Comparison of ENCODE assay signal across 9 mouse cellular contexts in genomic region chr9:44515131-44515751, GRCm38 (mm10). TPM values are rescaled to one million over a fixed set of nuclear protein-coding genes. Genes with fewer than 3 reads are reported as not detected.
DNase-seq lines count a peak whose midpoint lies in the region; ATAC-seq and TF ChIP-seq lines count a peak whose summit lies in the region.
"Had no signal": no experiment of that assay in that cellular context is flagged by ENCODE, and none has a peak within 500 bp of the region (broad histone marks: within the 10 kb centered on the region; RNA-seq: fewer than 3 reads in every experiment).

No protein-coding gene starts in this region.

- no peaks in the 10 kb centered on the region for H3K36me3 ChIP-seq in midbrain, postnatal 0 days (ENCODE audit: insufficient read depth, low read length)
- H3K36me3 ChIP-seq in forebrain, embryonic 11.5 days (ENCODE audit: control insufficient read depth, insufficient read depth, low read length) = no peaks in the 10 kb centered on the region
- H3K36me3 ChIP-seq: neural tube, embryonic 12.5 days had no signal

- no peaks in the 10 kb centered on the region for H3K9me3 ChIP-seq in midbrain, postnatal 0 days (ENCODE audit: low read length)
- no peaks in the 10 kb centered on the region for H3K9me3 ChIP-seq in forebrain, embryonic 11.5 days (ENCODE audit: control insufficient read depth, low read length)
- H3K9me3 ChIP-seq: neural tube, embryonic 12.5 days had no signal

- no peak overlapping the region for H3K4me2 ChIP-seq in midbrain, postnatal 0 days (ENCODE audit: low read depth, low read length, poor library complexity, severe bottlenecking)
- H3K4me2 ChIP-seq in forebrain, embryonic 11.5 days (ENCODE audit: low read depth, low read length, severe bottlenecking) = no peak overlapping the region
- H3K4me2 ChIP-seq: neural tube, embryonic 12.5 days had no signal

- peak; percentile 73 for DNase-seq in urinary bladder, postnatal 14 days (ENCODE audit: low spot score)
- DNase-seq in urinary bladder, postnatal 10 days (ENCODE audit: low spot score) = no peak
- peak; percentile 81 to 92 for DNase-seq in kidney, postnatal 25 days
- no peak for DNase-seq in midbrain, postnatal 0 days (ENCODE audit: low spot score)
- no peak for DNase-seq in forebrain, embryonic 11.5 days (ENCODE audit: low spot score)
- DNase-seq in embryo, embryonic 10 days (ENCODE audit: low spot score) = no peak

- no peaks in the 10 kb centered on the region for H3K27me3 ChIP-seq in midbrain, postnatal 0 days (ENCODE audit: insufficient read depth, low read length)
- no peaks in the 10 kb centered on the region for H3K27me3 ChIP-seq in forebrain, embryonic 11.5 days (ENCODE audit: control insufficient read depth, insufficient read depth, low read length)
- H3K27me3 ChIP-seq: neural tube, embryonic 12.5 days had no signal

- peaks cover 4% of the 10 kb centered on the region; the same call in 1 of the 2 replicates for H3K4me1 ChIP-seq in midbrain, postnatal 0 days (ENCODE audit: insufficient read depth, low read length)
- 0 out of 2 replicates have a peak, but pooled peaks cover 2% of the 10 kb centered on the region for H3K4me1 ChIP-seq in forebrain, embryonic 11.5 days (replicated peaks; ENCODE audit: control insufficient read depth, insufficient read depth, low read length)

- peak; percentile 68 for ATAC-seq in granulocyte monocyte progenitor cell, adult 5-6 weeks (replicated peaks; ENCODE audit: poor library complexity, severe bottlenecking)
- ATAC-seq in megakaryocyte-erythroid progenitor cell, adult 5-6 weeks (replicated peaks; ENCODE audit: low FRiP score, low TSS enrichment, poor library complexity, severe bottlenecking) = peak; percentile 50
- ATAC-seq in midbrain, postnatal 0 days (ENCODE audit: low FRiP score) = no peak
- no peak for ATAC-seq in forebrain, embryonic 11.5 days (replicated peaks; ENCODE audit: low FRiP score)

- no peak for TF ChIP-seq CTCF in midbrain, postnatal 0 days (IDR thresholded peaks at IDR 0.05)

- no peak overlapping the region for H3K9ac ChIP-seq in midbrain, postnatal 0 days (replicated peaks; ENCODE audit: low read length, poor library complexity, severe bottlenecking)
- no peak overlapping the region for H3K9ac ChIP-seq in forebrain, embryonic 11.5 days (ENCODE audit: low read length)
- H3K9ac ChIP-seq: neural tube, embryonic 12.5 days had no signal

- H3K27ac ChIP-seq in midbrain, postnatal 0 days (ENCODE audit: low read depth, low read length) = no peak overlapping the region
- no peak overlapping the region for H3K27ac ChIP-seq in forebrain, embryonic 11.5 days (ENCODE audit: low read depth, low read length)
- H3K27ac ChIP-seq: neural tube, embryonic 12.5 days had no signal

- 70% methylated on average over 12 of the region's 12 CpGs for WGBS in midbrain, postnatal 0 days
- 77% methylated on average over 12 of the region's 12 CpGs for WGBS in forebrain, embryonic 11.5 days

- no peak overlapping the region for H3K4me3 ChIP-seq in midbrain, postnatal 0 days (ENCODE audit: low read depth, low read length)
- H3K4me3 ChIP-seq in forebrain, embryonic 11.5 days (ENCODE audit: low read depth, low read length) = no peak overlapping the region
- H3K4me3 ChIP-seq: neural tube, embryonic 12.5 days had no signal

RNA-seq across cellular contexts. Expression of gene Bcl9l, which starts 32.6 kb away (rescaled TPM):
- total RNA-seq in granulocyte monocyte progenitor cell, adult 5-6 weeks (2014; fragmentation: Nextera tagmentation) = 8.7 and 13.0 TPM in 2 replicates
- total RNA-seq in granulocyte monocyte progenitor cell, adult 5-6 weeks (2017) = 1.6 and 2.6 TPM in 2 replicates
- total RNA-seq in megakaryocyte-erythroid progenitor cell, adult 5-6 weeks (2014; fragmentation: Nextera tagmentation) = 4.8 and 5.5 TPM in 2 replicates
- total RNA-seq in megakaryocyte-erythroid progenitor cell, adult 5-6 weeks (2017) = 0.52 and 3.7 TPM in 2 replicates
- 42.1 and 61.1 TPM in 2 replicates for total RNA-seq in midbrain, postnatal 0 days (2014; rRNA removed)
- polyA plus RNA-seq in midbrain, postnatal 0 days (2015; fragmentation: Nextera tagmentation; extraction: Ambion mirVana) = 10.0 and 10.4 TPM in 2 replicates
- 8.7 and 10.6 TPM in 2 replicates for polyA plus RNA-seq in forebrain, embryonic 11.5 days (2014; fragmentation: Nextera tagmentation; extraction: Ambion mirVana)

RNA-seq across cellular contexts. Expression of gene Cxcr5, which starts 46.4 kb away (rescaled TPM):
- total RNA-seq in granulocyte monocyte progenitor cell, adult 5-6 weeks (2014; fragmentation: Nextera tagmentation) = not detected in 2 replicates
- total RNA-seq in granulocyte monocyte progenitor cell, adult 5-6 weeks (2017) = not detected in 2 replicates
- 0.54 and 6.2 TPM in 2 replicates for total RNA-seq in megakaryocyte-erythroid progenitor cell, adult 5-6 weeks (2014; fragmentation: Nextera tagmentation)
- 0.08 and 1.8 TPM in 2 replicates for total RNA-seq in megakaryocyte-erythroid progenitor cell, adult 5-6 weeks (2017)
- total RNA-seq in midbrain, postnatal 0 days (2014; rRNA removed) = not detected in 2 replicates
- not detected in 2 replicates for polyA plus RNA-seq in midbrain, postnatal 0 days (2015; fragmentation: Nextera tagmentation; extraction: Ambion mirVana)
- 0.09 TPM in 1 of 2 replicates, not detected in the other for polyA plus RNA-seq in forebrain, embryonic 11.5 days (2014; fragmentation: Nextera tagmentation; extraction: Ambion mirVana)
- polyA plus RNA-seq: neural tube, embryonic 12.5 days had no signal

Comparison
In these comparisons a context has a peak if more than half of its experiments do, and no peak if none do; other contexts are left out.
1. DNase-seq: peak in urinary bladder, postnatal 14 days (single experiment) and kidney, postnatal 25 days (2 of 2); none in urinary bladder, postnatal 10 days (single experiment), midbrain, postnatal 0 days (single experiment), forebrain, embryonic 11.5 days (single experiment) and embryo, embryonic 10 days (single experiment).
2. ATAC-seq: peak in granulocyte monocyte progenitor cell, adult 5-6 weeks (single experiment) and megakaryocyte-erythroid progenitor cell, adult 5-6 weeks (single experiment); none in midbrain, postnatal 0 days (single experiment) and forebrain, embryonic 11.5 days (single experiment).